Mouse (Mus musculus) olfactory bulb, adult 2 months (tissue): ENCODE results near the gene Tusc1.

Experiments
- CTCF ChIP-seq: fragments of 200-500 bp; IDR thresholded peaks from 2 replicates; pipeline ENCODE4 v1.5.1; 2012; ENCODE audit warnings: low read depth, mild to moderate bottlenecking, low read length, moderate library complexity; ENCODE audit not compliant: insufficient read depth
- POLR2A ChIP-seq: fragments of 200-500 bp; IDR thresholded peaks from 2 replicates; pipeline ENCODE4 v1.6.1; 2012; ENCODE audit warnings: mild to moderate bottlenecking, low read depth, low read length, moderate library complexity; ENCODE audit not compliant: insufficient read depth

GRCm38 (mm10) chr4:93337977-93338376 is 2.7 kb upstream of the Tusc1 start:
- TF ChIP-seq POLR2A (no peak), CTCF (no peak)
